Mouse (Mus musculus) stomach, embryonic 16.5 days (tissue): ENCODE measurements around the gene Smyd4. TPM values are rescaled to one million over a fixed set of nuclear protein-coding genes. Genes with fewer than 3 reads are reported as not detected.

Experiments
- ATAC-seq: fragments of 200-750 bp; cut with Nextera tagmentation; 2 replicates; pipeline ENCODE4 v1.8.0; 2017; ENCODE audit warnings: moderate number of reproducible peaks, moderate TSS enrichment; ENCODE audit not compliant: insufficient read depth, low FRiP score
- H3K27ac ChIP-seq: fragments of 300-500 bp; sonication (generic); 2 replicates; pipeline ENCODE4 v1.5.1; 2014; ENCODE audit warnings: low read length
- H3K27me3 ChIP-seq: fragments of 300-500 bp; sonication (generic); 2 replicates; pipeline ENCODE4 v1.6.1; 2014; ENCODE audit warnings: low read length, control low read depth, mixed read lengths; ENCODE audit not compliant: control insufficient read depth, insufficient read depth
- H3K36me3 ChIP-seq: fragments of 300-500 bp; sonication (generic); 2 replicates; pipeline ENCODE4 v1.6.1; 2014; ENCODE audit warnings: low read length; ENCODE audit not compliant: control insufficient read depth, insufficient read depth
- H3K4me1 ChIP-seq: fragments of 300-500 bp; sonication (generic); 2 replicates; pipeline ENCODE4 v1.6.1; 2014; ENCODE audit warnings: low read length, control low read depth, mixed read lengths; ENCODE audit not compliant: control insufficient read depth, insufficient read depth
- H3K4me2 ChIP-seq: fragments of 300-500 bp; sonication (generic); 2 replicates; pipeline ENCODE4 v1.6.1; 2014; ENCODE audit warnings: low read depth, low read length, mixed read lengths
- H3K4me3 ChIP-seq: fragments of 300-500 bp; sonication (generic); replicated peaks from 2 replicates; pipeline ENCODE4 v1.5.1; 2014; ENCODE audit warnings: mild to moderate bottlenecking, low read length
- H3K9ac ChIP-seq: fragments of 300-500 bp; sonication (generic); 2 replicates; pipeline ENCODE4 v1.6.1; 2014; ENCODE audit warnings: low read length
- H3K9me3 ChIP-seq: fragments of 300-500 bp; sonication (generic); replicated peaks from 2 replicates; pipeline ENCODE4 v1.6.1; 2016; ENCODE audit warnings: low read length, control low read depth; ENCODE audit not compliant: control insufficient read depth
- WGBS: fragments of 180-500 bp; shearing (Covaris S2); extraction: QIAGEN DNeasy Blood & Tissue Kit; methylation state at CpG from one replicate; pipeline ENCODE4 v1.1.7; 2014; 5-methylcytosine and 5-hydroxymethylcytosine counted together
- polyA plus RNA-seq: library from polyadenylated mRNA; unstranded; fragments of >200 nt; fragmentation: Nextera tagmentation; extraction: Ambion mirVana; gene quantifications from 2 replicates; pipeline ENCODE4 v1.2.1, GENCODE M21; 2015

Gene Smyd4
- polyA plus RNA-seq, 1 experiment from 2014 or later, result 9.8 TPM

DNA sequence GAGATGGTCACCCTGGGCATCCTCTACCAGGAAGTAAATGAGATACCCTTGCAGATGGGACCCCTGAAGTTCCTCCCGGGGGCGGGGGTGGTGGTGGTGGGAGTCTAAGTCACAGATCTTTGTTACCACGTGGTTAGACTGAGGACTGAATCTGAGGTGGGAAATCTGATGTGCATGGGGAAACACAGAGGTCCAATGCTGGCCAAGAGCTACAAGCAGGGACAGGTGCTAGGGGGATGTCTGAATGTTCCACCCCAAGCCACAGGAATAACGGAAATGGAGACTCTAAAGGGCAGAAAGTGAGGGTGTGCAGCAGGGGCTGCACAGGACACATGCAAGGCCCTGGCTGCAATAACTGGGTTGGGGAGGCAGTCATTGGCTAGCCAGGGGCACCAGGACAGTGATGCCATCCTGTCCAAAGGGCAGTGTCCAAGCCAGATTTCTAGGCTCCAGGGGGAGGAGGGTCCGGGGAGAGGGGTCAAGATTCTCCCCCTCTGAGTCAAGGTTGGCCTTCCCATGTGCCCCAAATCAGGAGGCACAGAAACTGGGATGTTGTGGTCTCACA is 72.7 kb downstream of the Smyd4 start:
- Histone ChIP-seq H3K4me1 (peaks cover 5% of the 10 kb centered on the region; the same call in 1 of the 2 replicates), H3K27ac (no peak overlapping the region), H3K9ac (no peak overlapping the region), H3K27me3 (no peaks in the 10 kb centered on the region), H3K9me3 (no peaks in the 10 kb centered on the region), H3K4me3 (no peak overlapping the region), H3K4me2 (no peak overlapping the region), H3K36me3 (no peaks in the 10 kb centered on the region)
- 68% methylated on average over 5 of the region's 5 CpGs for WGBS
- ATAC-seq, result no peak

DNA sequence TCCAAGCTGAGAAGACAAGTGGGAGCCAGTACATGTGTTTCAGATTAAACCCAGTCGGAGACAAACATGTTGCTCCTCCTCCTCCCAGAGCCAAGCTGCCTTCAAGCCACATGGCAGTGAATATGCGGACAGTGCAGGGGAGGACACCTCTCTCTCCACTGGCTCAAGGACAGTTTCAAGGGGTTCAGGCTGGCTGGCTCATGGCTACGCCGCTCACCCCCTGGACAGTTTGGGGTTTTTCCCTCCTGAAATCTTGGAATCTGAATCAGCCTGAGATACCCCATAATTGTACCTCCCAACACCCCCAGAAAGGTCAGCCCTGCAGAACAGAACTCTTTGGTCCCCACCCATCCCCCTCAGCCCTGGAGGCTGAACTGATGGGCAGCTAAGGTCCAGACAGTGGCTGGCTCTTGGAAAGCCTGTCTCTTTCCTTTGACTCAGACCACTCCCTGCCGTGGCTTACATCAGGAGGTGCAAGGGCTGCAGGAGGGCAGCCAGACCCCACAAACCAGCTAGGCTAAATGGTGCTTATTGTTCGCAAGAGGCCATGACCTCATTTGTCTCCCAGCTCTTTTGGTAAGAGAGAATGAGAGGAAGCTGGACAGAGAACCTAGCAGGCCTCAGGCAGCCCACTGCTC is 73.3 kb downstream of the Smyd4 start:
- H3K9ac ChIP-seq, result peak overlapping the region; percentile 53
- peak overlapping the region; percentile 43; the same call in 1 of the 2 replicates for H3K4me2 ChIP-seq
- H3K4me1 ChIP-seq, result peaks cover 5% of the 10 kb centered on the region; the same call in 1 of the 2 replicates
- no peak overlapping the region for H3K27ac ChIP-seq
- WGBS, result 53% methylated on average over 6 of the region's 6 CpGs
- H3K36me3 ChIP-seq, result no peaks in the 10 kb centered on the region
- peak overlapping the region; percentile 35 for H3K4me3 ChIP-seq
- H3K27me3 ChIP-seq, result no peaks in the 10 kb centered on the region
- H3K9me3 ChIP-seq, result no peaks in the 10 kb centered on the region
- ATAC-seq, result no peak

DNA sequence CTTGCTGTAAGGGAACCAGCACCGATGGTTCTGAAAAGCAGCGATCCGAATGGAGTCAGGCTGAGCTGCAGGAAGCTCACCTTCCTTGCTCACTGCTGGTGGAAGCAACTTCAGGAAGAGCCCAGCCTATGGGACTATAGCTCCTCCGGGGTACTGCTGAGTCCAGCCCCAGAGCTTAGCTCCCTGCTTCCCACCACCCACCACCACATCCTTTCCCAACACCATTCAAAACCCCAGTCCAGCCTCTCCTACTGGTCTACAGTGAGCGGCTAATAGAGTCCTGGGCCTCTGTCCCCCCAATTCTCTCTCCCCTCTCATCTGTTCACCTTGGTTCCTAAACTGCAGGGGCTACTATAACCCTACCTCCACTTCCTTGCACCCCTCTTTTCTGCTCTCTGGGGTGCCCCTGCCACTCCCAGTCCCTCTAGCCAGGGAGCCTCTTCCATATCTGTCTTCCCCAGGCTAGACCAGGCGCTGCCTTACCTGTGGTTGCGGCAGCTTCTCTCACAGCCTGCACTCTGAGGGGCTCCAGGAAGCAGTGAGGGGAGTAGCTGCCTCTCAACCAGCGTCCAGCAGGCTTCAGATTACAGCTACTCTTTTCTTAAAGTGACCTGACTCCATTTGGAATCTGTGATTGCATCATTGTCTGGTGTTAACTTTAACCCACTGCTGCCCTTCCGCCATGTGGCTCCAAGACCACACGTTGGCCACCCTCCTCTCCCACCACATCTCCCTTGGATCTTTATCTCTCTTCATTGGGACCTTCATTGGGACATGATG is 74.0 kb downstream of the Smyd4 start, which contains the start of gene Serpinf1:
TSS of gene Serpinf1 (minus strand) at position 689 of the 780 bp plus-strand sequence.
- Histone ChIP-seq H3K9me3 (no peaks in the 10 kb centered on the region), H3K4me1 (peaks cover 5% of the 10 kb centered on the region; the same call in 1 of the 2 replicates), H3K27ac (no peak within 1 kb of the TSS), H3K36me3 (no peaks in the 10 kb centered on the region), H3K4me2 (peak within 1 kb of the TSS; percentile 43), H3K9ac (peak within 1 kb of the TSS; percentile 53), H3K27me3 (no peaks in the 10 kb centered on the region), H3K4me3 (peak within 1 kb of the TSS; percentile 35)
- ATAC-seq, result peak; percentile 21; the same call in 1 of the 2 replicates
- 36% methylated on average over 10 of the region's 10 CpGs for WGBS

DNA sequence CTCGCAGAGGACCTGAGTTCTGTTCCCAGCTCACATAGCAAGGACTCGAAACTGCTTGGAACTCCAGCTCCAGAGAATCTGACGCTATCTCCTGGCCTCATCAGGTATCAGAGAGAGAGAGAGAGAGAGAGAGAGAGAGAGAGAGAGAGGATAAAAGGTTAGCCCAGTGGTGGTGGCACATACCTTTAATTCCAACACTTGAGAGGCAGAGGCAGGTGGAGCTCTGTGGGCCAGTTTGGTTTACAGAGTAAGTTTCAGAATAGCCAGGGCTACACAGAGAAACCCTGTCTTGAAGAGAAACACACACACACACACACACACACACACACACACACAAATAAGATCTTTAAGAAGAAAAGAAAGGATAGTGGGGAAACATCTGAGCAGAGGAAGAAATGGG is 74.9 kb downstream of the Smyd4 start:
- no peak for ATAC-seq
- H3K36me3 ChIP-seq, result no peaks in the 10 kb centered on the region
- H3K27me3 ChIP-seq, result no peaks in the 10 kb centered on the region
- no peak overlapping the region for H3K4me2 ChIP-seq
- no peak overlapping the region for H3K27ac ChIP-seq
- no peak overlapping the region for H3K4me3 ChIP-seq
- 94% methylated on average over 3 of the region's 3 CpGs for WGBS
- no peaks in the 10 kb centered on the region for H3K9me3 ChIP-seq
- H3K4me1 ChIP-seq, result peaks cover 5% of the 10 kb centered on the region; the same call in 1 of the 2 replicates
- H3K9ac ChIP-seq, result no peak overlapping the region

DNA sequence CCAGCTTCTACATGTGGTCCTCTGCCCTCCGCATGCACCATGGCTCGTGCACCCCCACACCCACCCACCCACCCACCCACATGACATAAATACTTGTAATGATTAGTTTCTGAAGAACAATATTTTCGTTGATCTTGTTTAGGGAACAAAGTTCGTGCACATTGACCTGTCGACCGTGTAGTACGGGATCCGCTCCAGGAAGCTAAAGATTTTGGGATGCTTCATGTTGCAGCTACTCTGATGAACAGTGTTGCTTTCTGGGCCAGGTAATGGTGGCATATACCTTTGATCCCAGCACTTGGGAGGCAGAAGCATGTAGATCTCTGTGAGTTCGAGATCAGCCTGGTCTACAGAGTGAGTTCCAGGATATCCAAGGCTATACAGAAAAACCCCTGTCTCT is 75.8 kb downstream of the Smyd4 start:
- Histone ChIP-seq H3K27ac (no peak overlapping the region), H3K9me3 (no peaks in the 10 kb centered on the region), H3K27me3 (no peaks in the 10 kb centered on the region), H3K36me3 (no peaks in the 10 kb centered on the region), H3K4me2 (no peak overlapping the region), H3K4me1 (peaks cover 5% of the 10 kb centered on the region; the same call in 1 of the 2 replicates), H3K9ac (no peak overlapping the region), H3K4me3 (no peak overlapping the region)
- no peak for ATAC-seq
- WGBS, result 83% methylated on average over 9 of the region's 9 CpGs

DNA sequence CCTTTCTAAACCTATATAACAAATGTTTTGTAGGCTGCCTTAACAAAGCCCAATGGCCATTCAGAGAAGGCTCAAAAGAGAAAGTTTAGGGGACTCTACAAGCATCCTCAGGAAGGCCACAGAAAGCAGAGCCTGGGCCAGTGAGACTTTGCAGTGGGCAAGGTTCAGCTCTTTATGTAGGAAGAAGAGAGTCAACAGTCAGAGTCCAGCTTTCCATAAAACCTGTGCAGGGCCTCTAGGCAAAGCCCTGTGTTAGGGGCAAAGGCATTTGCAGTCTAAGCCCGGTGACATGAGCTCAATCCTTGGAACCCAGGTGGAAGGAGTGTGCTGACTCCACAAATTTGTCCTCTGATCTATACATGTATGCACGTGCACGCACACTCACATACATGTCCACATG is 76.2 kb downstream of the Smyd4 start:
- no peak for ATAC-seq
- Histone ChIP-seq H3K9ac (no peak overlapping the region), H3K4me1 (peaks cover 5% of the 10 kb centered on the region; the same call in 1 of the 2 replicates), H3K4me2 (no peak overlapping the region), H3K36me3 (no peaks in the 10 kb centered on the region), H3K27ac (no peak overlapping the region), H3K27me3 (no peaks in the 10 kb centered on the region), H3K9me3 (no peaks in the 10 kb centered on the region), H3K4me3 (no peak overlapping the region)
- WGBS, result 86% methylated on average over 3 of the region's 3 CpGs

DNA sequence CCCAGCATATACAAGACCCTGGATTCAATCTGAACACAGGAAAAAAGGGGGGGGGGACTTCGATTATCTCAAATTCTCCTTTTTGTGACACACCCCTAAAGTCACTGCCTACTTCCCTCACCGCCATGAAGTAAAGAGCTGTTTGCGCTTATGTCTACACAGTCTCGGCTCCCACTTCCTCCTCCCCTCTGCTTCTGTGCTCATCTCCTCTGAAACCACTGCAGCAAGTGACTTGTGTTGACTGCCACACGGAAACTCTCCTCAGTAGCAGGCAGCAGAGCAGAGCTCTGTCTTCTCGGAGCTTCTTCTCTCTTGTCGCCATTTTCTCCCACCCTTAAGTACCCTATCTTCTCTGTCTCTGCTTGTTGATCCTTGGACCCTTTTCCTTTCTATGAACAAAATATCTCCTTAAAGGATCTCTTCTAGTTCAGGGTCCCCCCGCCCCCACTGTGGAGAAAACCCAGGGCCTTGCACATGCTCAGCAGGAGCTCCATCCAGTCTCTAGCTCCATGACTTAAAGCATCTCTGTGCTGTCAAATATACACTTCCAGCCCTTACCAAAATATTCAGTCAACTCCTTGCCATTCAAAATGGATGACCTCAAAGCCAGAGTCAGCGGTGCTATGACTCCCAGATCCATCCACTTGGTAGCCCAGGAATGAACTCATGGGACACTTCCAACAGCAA is 80.9 kb downstream of the Smyd4 start:
- no peak overlapping the region for H3K4me2 ChIP-seq
- H3K9me3 ChIP-seq, result no peaks in the 10 kb centered on the region
- H3K4me1 ChIP-seq, result no peaks in the 10 kb centered on the region
- no peaks in the 10 kb centered on the region for H3K27me3 ChIP-seq
- H3K36me3 ChIP-seq, result no peaks in the 10 kb centered on the region
- WGBS, result 78% methylated on average over 9 of the region's 9 CpGs
- no peak overlapping the region for H3K4me3 ChIP-seq
- ATAC-seq, result no peak
- H3K9ac ChIP-seq, result no peak overlapping the region
- H3K27ac ChIP-seq, result no peak overlapping the region

DNA sequence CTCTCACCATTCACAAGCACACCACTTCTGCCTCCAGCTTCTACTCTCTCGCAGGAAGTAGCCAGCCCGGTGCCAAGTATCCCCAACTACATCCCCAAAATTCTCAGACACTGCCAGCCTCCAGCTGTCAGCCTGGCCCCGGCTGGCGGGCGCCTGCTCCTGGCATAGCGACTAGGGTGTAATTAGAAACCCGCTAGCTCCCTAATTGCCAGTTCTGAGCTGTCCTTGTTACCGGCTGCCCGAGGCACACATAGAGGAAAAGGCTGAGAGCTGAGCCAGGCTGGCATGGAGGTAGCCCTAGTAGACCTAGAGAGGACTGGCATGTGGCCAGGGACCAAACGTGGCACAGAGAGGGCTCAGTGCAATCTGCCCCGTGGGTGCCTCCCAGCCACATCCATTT is 83.1 kb downstream of the Smyd4 start:
- H3K4me2 ChIP-seq, result no peak overlapping the region

More for the DNA sequence above, 83.1 kb downstream of the Smyd4 start:
- ATAC-seq, result no peak
- H3K27me3 ChIP-seq, result no peaks in the 10 kb centered on the region
- 79% methylated on average over 11 of the region's 11 CpGs for WGBS
- no peaks in the 10 kb centered on the region for H3K36me3 ChIP-seq
- no peak overlapping the region for H3K4me3 ChIP-seq
- no peaks in the 10 kb centered on the region for H3K4me1 ChIP-seq
- no peaks in the 10 kb centered on the region for H3K9me3 ChIP-seq
- no peak overlapping the region for H3K27ac ChIP-seq
- no peak overlapping the region for H3K9ac ChIP-seq
